Mouse (Mus musculus) embryonic facial prominence, embryonic 10.5 days (tissue): ENCODE results near the gene Atad2b. TPM values are rescaled to one million over a fixed set of nuclear protein-coding genes. Genes with fewer than 3 reads are reported as not detected.

Experiments
- polyA plus RNA-seq: library from polyadenylated mRNA; unstranded; fragments of >200 nt; fragmentation: Nextera tagmentation; extraction: Ambion mirVana; gene quantifications from 2 replicates; pipeline ENCODE4 v1.2.1, GENCODE M21; 2016

The Atad2b gene
- polyA plus RNA-seq, 1 experiment from 2014 or later, result 14.8 TPM

Other genes starting within 250 kb of the Atad2b start
- gene Fam228a, start 178.9 kb upstream of the Atad2b start, polyA plus RNA-seq, result 0.33 and 0.45 TPM in 2 replicates
- gene Pfn4, start 148.3 kb upstream of the Atad2b start, polyA plus RNA-seq, result 2.2 and 2.4 TPM in 2 replicates
- 1.4 and 2.4 TPM in 2 replicates for gene Fam228b, start 148.1 kb upstream of the Atad2b start, polyA plus RNA-seq
- 299 and 302 TPM in 2 replicates for gene Sf3b6, start 99.8 kb upstream of the Atad2b start, polyA plus RNA-seq
- 6.4 and 9.7 TPM in 2 replicates for gene Fkbp1b, start 75.8 kb upstream of the Atad2b start, polyA plus RNA-seq
- 25.9 and 26.0 TPM in 2 replicates for gene Wdcp, start 74.0 kb upstream of the Atad2b start, polyA plus RNA-seq
- 2.9 and 4.3 TPM in 2 replicates for gene Mfsd2b, start 43.0 kb upstream of the Atad2b start, polyA plus RNA-seq
- gene Ubxn2a, start 9.6 kb upstream of the Atad2b start, polyA plus RNA-seq, result 20.3 and 22.4 TPM in 2 replicates